Mouse (Mus musculus): ENCODE results near the gene Dctpp1. TPM values are rescaled to one million over a fixed set of nuclear protein-coding genes. Genes with fewer than 3 reads are reported as not detected.
A peak's percentile ranks its signal among the peaks of the same experiment; 100 is the strongest.

Dctpp1 gene
- polyA plus RNA-seq, 1 experiment from 2014 or later: 114 TPM

DNA sequence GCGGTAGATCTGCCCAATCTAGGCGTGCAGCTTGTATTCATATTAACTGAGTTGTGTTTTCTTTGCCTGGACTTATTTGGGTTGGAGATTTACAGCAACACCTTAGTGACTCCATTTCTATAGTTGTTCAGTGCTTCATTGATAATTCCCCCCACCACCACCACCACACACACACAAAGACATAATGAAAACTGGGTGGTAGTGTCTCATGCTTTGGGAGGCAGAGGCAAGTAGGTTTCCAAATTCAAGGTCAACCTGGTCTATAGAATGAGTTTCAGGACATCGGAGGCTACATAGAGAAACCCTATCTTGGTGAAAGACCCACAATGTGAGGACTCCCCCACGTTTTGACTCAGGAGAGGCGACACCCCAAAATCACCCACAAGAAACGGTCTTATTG lies 35.9 kb downstream of the Dctpp1 start:
- no peak for ATAC-seq (replicated peaks)
- Histone ChIP-seq H3K27me3 (replicated peaks) (no peaks in the 10 kb centered on the region), H3K9me3 (no peaks in the 10 kb centered on the region), H3K4me1 (peaks cover under 1% of the 10 kb centered on the region; the same call in 1 of the 2 replicates), H3K27ac (no peak overlapping the region), H3K4me2 (no peak overlapping the region), H3K9ac (no peak overlapping the region), H3K36me3 (replicated peaks) (no peaks in the 10 kb centered on the region), H3K4me3 (no peak overlapping the region)
- WGBS: 90% methylated on average over 6 of the region's 6 CpGs

DNA sequence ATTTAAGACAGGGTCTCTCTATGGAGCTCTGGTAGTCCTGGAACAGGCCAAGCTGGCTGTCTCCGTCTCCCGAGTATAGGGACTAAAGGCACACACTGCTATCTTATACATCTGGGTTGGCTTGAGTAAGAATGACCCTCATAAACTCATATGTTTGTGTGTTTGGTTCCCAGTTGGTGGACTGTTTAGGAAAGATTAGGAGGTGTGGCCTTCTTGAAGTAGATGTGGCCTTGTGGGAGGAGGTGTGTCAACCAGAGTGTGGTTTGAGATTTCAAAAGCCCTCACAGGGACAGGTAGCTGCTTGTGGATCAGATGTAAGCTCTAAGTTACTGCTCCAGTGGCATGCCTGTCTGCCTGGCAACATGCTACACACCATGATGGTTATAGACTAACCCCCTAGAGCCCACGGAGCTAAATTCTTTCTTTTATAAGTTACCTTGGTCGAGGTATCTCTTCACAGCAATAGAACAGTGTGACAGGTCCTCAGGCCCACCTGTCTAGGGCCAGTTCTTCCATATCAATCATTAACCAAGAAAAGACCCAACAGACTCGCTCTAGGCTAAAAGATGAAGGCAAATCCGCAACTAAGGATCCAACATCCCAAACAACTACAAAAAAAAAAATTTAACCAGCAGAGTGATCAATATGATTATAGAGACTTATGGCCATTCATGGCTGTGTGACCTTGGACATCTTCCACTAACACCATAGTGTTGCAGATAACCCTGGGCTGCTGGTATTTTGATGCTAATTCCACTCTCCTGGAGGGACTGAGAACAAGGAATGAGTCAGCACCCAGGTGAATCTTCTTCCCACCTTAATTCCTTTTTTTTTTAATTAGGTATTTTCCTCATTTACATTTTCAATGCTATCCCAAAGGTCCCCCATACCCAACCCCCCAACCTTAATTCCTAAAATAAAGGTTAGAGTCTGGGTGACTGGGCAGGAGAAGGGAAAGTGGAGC lies 36.7 kb downstream of the Dctpp1 start:
- H3K4me2 ChIP-seq: no peak overlapping the region
- no peak overlapping the region for H3K27ac ChIP-seq
- no peaks in the 10 kb centered on the region for H3K9me3 ChIP-seq
- no peaks in the 10 kb centered on the region for H3K27me3 ChIP-seq (replicated peaks)
- H3K4me1 ChIP-seq: no peaks in the 10 kb centered on the region
- no peak overlapping the region for H3K4me3 ChIP-seq
- no peak for ATAC-seq (replicated peaks)
- WGBS: 88% methylated on average over 6 of the region's 6 CpGs
- H3K36me3 ChIP-seq (replicated peaks): no peaks in the 10 kb centered on the region
- no peak overlapping the region for H3K9ac ChIP-seq

GRCm38 (mm10) chr7:127223106-127223505 lies 37.4 kb downstream of the Dctpp1 start:
- Histone ChIP-seq H3K27ac (no peak overlapping the region), H3K36me3 (replicated peaks) (no peaks in the 10 kb centered on the region), H3K9ac (no peak overlapping the region), H3K4me3 (no peak overlapping the region), H3K9me3 (no peaks in the 10 kb centered on the region), H3K27me3 (replicated peaks) (no peaks in the 10 kb centered on the region), H3K4me2 (no peak overlapping the region), H3K4me1 (no peaks in the 10 kb centered on the region)
- WGBS: 96% methylated on average over 3 of the region's 3 CpGs
- ATAC-seq (replicated peaks): no peak

DNA sequence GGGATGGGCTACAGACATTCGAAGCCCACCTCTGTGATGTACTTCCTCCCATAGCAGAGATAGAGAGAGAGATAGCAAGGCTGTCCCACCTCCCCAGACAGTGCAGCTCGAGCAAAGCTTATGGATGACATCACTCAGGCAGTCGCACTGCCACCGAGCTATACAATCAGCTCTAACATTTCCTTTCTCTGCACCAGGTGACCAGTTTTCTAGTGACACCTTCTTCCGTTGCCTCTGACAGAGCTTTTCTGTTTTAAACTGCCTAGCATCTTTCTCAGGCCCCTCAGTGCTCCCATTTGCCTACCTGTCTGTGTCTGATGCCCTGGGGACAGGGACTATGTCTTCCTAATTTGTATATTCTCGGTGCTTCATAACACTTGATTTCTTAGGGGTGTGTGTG lies 40.1 kb downstream of the Dctpp1 start:
- Histone ChIP-seq H3K9ac (no peak overlapping the region), H3K4me1 (no peaks in the 10 kb centered on the region)
- 84% methylated on average over 6 of the region's 6 CpGs for WGBS

DNA sequence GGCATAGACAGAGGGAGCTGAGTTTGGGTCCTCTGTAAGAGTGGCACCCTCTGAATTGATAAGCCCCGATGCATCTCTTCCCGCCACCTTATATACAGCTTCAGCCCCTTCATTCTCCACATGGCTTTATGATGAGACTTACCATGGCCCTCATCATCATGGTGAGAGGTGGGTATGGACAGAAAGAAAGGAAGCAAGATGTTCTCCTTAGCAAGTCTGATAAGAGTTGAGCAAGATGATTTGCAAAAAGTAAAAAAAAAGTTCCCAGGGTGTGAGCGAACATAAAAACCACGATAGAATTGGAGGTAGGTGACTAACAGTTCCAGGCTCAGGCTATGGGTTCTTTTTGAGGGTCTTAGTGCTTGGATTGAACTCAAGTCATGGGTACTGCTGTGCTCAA lies 41.8 kb downstream of the Dctpp1 start:
- WGBS: 95% methylated on average over 4 of the region's 4 CpGs
- H3K27me3 ChIP-seq (replicated peaks): 0 out of 2 replicates have a peak, but pooled peaks cover 4% of the 10 kb centered on the region
- H3K36me3 ChIP-seq (replicated peaks): no peaks in the 10 kb centered on the region
- no peak for ATAC-seq (replicated peaks)
- no peak overlapping the region for H3K4me2 ChIP-seq
- H3K4me1 ChIP-seq: peaks cover 7% of the 10 kb centered on the region; the same call in 1 of the 2 replicates
- no peak overlapping the region for H3K27ac ChIP-seq
- no peak overlapping the region for H3K9ac ChIP-seq
- H3K4me3 ChIP-seq: no peak overlapping the region
- no peaks in the 10 kb centered on the region for H3K9me3 ChIP-seq

More for the DNA sequence above, 40.1 kb downstream of the Dctpp1 start:
- no peak for ATAC-seq (replicated peaks)
- Histone ChIP-seq H3K36me3 (replicated peaks) (no peaks in the 10 kb centered on the region), H3K9me3 (no peaks in the 10 kb centered on the region), H3K4me2 (no peak overlapping the region), H3K27ac (no peak overlapping the region), H3K27me3 (replicated peaks) (no peaks in the 10 kb centered on the region), H3K4me3 (no peak overlapping the region)

- H3K4me1 ChIP-seq: peaks cover 7% of the 10 kb centered on the region; the same call in 1 of the 2 replicates
- 82% methylated on average over 10 of the region's 10 CpGs for WGBS
- H3K36me3 ChIP-seq (replicated peaks): no peaks in the 10 kb centered on the region
- no peaks in the 10 kb centered on the region for H3K9me3 ChIP-seq
- ATAC-seq (replicated peaks): no peak
- no peak overlapping the region for H3K4me3 ChIP-seq
- 0 out of 2 replicates have a peak, but pooled peaks cover 4% of the 10 kb centered on the region for H3K27me3 ChIP-seq (replicated peaks)
- no peak overlapping the region for H3K9ac ChIP-seq
- H3K4me2 ChIP-seq: no peak overlapping the region
- no peak overlapping the region for H3K27ac ChIP-seq
Measured at GRCm38 (mm10) chr7:127217901-127218642, 42.4 kb downstream of the Dctpp1 start.

- Histone ChIP-seq H3K4me1 (peaks cover 7% of the 10 kb centered on the region; the same call in 1 of the 2 replicates), H3K9me3 (no peaks in the 10 kb centered on the region)
- 88% methylated on average over 6 of the region's 6 CpGs for WGBS
Measured at GRCm38 (mm10) chr7:127217475-127217874, 43.0 kb downstream of the Dctpp1 start.

DNA sequence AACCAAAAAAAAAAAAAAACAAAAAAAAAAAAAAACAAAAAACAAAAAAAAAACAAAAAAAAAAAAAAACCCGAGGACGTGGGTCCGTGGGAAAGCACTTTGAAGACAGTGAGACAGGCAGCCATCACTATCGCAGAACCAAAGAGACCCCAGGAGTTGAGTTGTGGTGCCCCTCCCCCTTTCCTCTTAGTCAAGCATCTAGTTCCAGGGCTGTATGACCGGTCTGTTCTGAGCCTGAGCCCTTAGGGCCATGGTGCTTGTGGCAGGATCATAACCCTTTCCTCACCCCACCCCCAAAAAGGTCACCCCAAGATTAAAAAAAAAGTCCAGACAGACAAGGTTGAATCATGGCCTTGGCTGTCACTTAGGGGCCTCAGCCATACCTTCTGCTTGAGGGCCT lies 44.2 kb downstream of the Dctpp1 start:
- 78% methylated on average over 5 of the region's 5 CpGs for WGBS
- H3K27ac ChIP-seq: no peak overlapping the region
- no peak overlapping the region for H3K4me3 ChIP-seq
- H3K9ac ChIP-seq: no peak overlapping the region
- H3K27me3 ChIP-seq (replicated peaks): 0 out of 2 replicates have a peak, but pooled peaks cover 4% of the 10 kb centered on the region
- H3K4me1 ChIP-seq: peaks cover 7% of the 10 kb centered on the region; the same call in 1 of the 2 replicates
- no peak for ATAC-seq (replicated peaks)
- no peak overlapping the region for H3K4me2 ChIP-seq
- no peaks in the 10 kb centered on the region for H3K9me3 ChIP-seq
- no peaks in the 10 kb centered on the region for H3K36me3 ChIP-seq (replicated peaks)

More at GRCm38 (mm10) chr7:127217475-127217874, 43.0 kb downstream of the Dctpp1 start:
- Histone ChIP-seq H3K4me2 (no peak overlapping the region), H3K36me3 (replicated peaks) (no peaks in the 10 kb centered on the region), H3K27me3 (replicated peaks) (0 out of 2 replicates have a peak, but pooled peaks cover 4% of the 10 kb centered on the region), H3K4me3 (no peak overlapping the region), H3K9ac (no peak overlapping the region), H3K27ac (no peak overlapping the region)
- ATAC-seq (replicated peaks): no peak

DNA sequence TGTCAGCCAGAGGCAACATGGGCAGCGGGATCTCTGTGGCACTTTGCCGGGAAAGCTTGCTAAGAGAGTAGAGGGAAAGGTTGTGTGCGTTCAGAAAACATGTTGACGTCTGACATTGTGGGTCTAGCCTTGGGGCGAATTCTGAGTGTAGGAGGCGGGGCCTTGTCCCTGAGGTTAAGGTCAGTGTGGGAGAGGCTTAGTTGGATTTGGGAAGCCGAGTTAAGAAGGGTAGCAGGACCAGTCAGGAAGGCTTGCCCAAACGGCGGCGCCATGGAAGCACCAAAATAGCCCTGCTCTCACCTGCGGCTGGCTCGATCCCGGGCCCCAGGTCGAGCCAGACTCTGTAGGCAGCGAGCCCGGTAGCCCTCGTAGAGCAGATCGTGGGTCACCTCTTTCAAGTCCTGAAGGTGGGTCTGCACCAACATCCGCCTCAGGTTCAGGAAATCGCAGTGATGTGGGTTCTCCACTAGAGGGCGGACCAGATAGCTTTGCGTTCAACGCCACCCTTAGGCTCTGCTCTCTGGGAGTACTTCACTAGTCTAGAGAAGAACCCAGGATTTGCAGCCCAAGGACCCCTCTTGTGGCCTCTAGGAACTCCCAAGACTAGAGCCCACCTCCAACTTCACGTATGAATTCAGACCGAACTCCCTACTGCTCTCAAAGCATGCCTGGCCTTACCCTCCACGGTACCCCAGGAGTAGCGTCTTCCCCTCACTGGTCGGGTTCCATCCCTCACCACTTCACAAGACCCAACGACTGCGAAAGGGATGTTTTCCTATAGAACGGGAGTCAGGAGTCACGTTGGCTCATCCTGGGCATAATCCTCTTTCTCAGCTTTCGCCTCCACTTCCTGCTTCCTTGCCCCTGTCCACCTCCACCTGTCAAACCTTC lies 45.3 kb downstream of the Dctpp1 start:
- peak overlapping the region; percentile 47 for H3K4me2 ChIP-seq
- H3K27me3 ChIP-seq (replicated peaks): 0 out of 2 replicates have a peak, but pooled peaks cover 4% of the 10 kb centered on the region
- H3K27ac ChIP-seq: no peak overlapping the region
- ATAC-seq (replicated peaks): no peak
- peaks cover 7% of the 10 kb centered on the region; the same call in 1 of the 2 replicates for H3K4me1 ChIP-seq
- H3K4me3 ChIP-seq: peak overlapping the region; percentile 21; the same call in 1 of the 2 replicates
- 0 out of 2 replicates have a peak overlapping the region, but pooled peaks have one; percentile 10 for H3K9ac ChIP-seq
- 30% methylated on average over 33 of the region's 33 CpGs for WGBS
- H3K36me3 ChIP-seq (replicated peaks): no peaks in the 10 kb centered on the region
- H3K9me3 ChIP-seq: no peaks in the 10 kb centered on the region

- Histone ChIP-seq H3K27ac (no peak overlapping the region), H3K27me3 (replicated peaks) (0 out of 2 replicates have a peak, but pooled peaks cover 4% of the 10 kb centered on the region), H3K9ac (no peak overlapping the region), H3K36me3 (replicated peaks) (no peaks in the 10 kb centered on the region), H3K4me3 (no peak overlapping the region), H3K4me1 (peaks cover 12% of the 10 kb centered on the region), H3K9me3 (no peaks in the 10 kb centered on the region), H3K4me2 (0 out of 2 replicates have a peak overlapping the region, but pooled peaks have one; percentile 47)
- ATAC-seq (replicated peaks): no peak
- 35% methylated on average over 21 of the region's 21 CpGs for WGBS
Measured at GRCm38 (mm10) chr7:127214521-127214920, 46.0 kb downstream of the Dctpp1 start.

GRCm38 (mm10) chr7:127213930-127214329 lies 46.6 kb downstream of the Dctpp1 start:
- WGBS: 57% methylated on average over 12 of the region's 12 CpGs
- Histone ChIP-seq H3K4me2 (no peak overlapping the region), H3K4me1 (peaks cover 16% of the 10 kb centered on the region), H3K9ac (no peak overlapping the region), H3K9me3 (no peaks in the 10 kb centered on the region), H3K27me3 (replicated peaks) (0 out of 2 replicates have a peak, but pooled peaks cover 4% of the 10 kb centered on the region), H3K36me3 (replicated peaks) (no peaks in the 10 kb centered on the region), H3K4me3 (no peak overlapping the region), H3K27ac (no peak overlapping the region)
- no peak for ATAC-seq (replicated peaks)

Data from midbrain, embryonic 15.5 days (tissue).